Mouse (Mus musculus): Measurements from ENCODE around the gene Slc30a1. TPM values are rescaled to one million over a fixed set of nuclear protein-coding genes. Genes with fewer than 3 reads are reported as not detected.

The Slc30a1 gene
- polyA plus RNA-seq, 1 experiment from 2014 or later, result 2.1 TPM

DNA sequence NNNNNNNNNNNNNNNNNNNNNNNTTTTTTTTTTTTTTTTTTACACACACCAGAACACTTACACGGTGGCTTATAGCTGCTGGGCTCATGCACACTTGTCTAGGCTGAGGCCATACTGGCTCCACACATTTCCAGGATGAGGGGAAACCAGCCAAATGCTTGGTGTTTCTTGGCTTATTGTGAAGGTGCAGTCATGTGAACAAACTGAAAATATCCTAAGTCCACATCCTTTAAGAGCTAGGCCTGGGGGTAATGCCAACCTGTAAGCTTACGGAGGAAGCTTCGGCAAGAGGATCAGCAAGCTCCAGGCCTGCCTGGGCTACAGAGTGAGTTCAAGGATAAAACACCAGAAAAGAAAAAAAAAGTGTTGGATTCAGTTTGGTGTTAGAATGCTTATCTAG, 50.8 kb downstream of the Slc30a1 start:
- no peaks in the 10 kb centered on the region for H3K27me3 ChIP-seq (ENCODE audit: control insufficient read depth, insufficient read depth, low read length)
- no peak overlapping the region for H3K9ac ChIP-seq (replicated peaks; ENCODE audit: low read depth, low read length)
- H3K4me3 ChIP-seq (ENCODE audit: low read depth, low read length), result no peak overlapping the region
- ATAC-seq (ENCODE audit: low read depth), result no peak
- H3K4me2 ChIP-seq (ENCODE audit: low read depth, low read length), result no peak overlapping the region
- no peaks in the 10 kb centered on the region for H3K36me3 ChIP-seq (ENCODE audit: control insufficient read depth, insufficient read depth, low read length)
- no peaks in the 10 kb centered on the region for H3K9me3 ChIP-seq (ENCODE audit: control insufficient read depth, low read length)
- no peak overlapping the region for H3K27ac ChIP-seq (ENCODE audit: low read depth, low read length)
- WGBS, result 94% methylated on average over 3 of the region's 3 CpGs
- no peaks in the 10 kb centered on the region for H3K4me1 ChIP-seq (ENCODE audit: control insufficient read depth, insufficient read depth, low read length)

DNA sequence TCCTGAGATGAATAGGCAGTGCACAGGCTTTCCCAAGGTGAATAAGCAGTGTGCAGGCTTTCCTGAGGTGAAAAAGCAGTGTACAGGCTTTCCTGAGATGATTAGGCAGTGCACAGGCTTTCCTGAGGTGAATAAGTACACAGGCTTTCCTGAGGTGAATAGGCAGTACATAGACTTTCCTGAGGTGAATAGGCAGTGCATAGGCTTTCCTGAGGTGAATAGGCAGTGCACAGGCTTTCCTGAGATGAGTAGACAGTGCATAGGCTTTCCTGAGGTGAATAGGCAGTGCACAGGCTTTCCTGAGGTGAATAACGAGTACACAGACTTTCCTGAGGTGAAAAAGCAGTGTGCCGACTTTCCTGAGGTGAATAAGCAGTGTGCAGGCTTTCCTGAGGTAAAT, 54.4 kb downstream of the Slc30a1 start:
- H3K4me1 ChIP-seq (ENCODE audit: control insufficient read depth, insufficient read depth, low read length), result no peaks in the 10 kb centered on the region
- H3K4me3 ChIP-seq (ENCODE audit: low read depth, low read length), result no peak overlapping the region
- H3K9ac ChIP-seq (replicated peaks; ENCODE audit: low read depth, low read length), result no peak overlapping the region
- H3K27ac ChIP-seq (ENCODE audit: low read depth, low read length), result no peak overlapping the region
- H3K36me3 ChIP-seq (ENCODE audit: control insufficient read depth, insufficient read depth, low read length), result no peaks in the 10 kb centered on the region
- no peak overlapping the region for H3K4me2 ChIP-seq (ENCODE audit: low read depth, low read length)
- no peak for ATAC-seq (ENCODE audit: low read depth)
- WGBS, result 68% methylated on average over 2 of the region's 2 CpGs
- H3K9me3 ChIP-seq (ENCODE audit: control insufficient read depth, low read length), result no peaks in the 10 kb centered on the region
- no peaks in the 10 kb centered on the region for H3K27me3 ChIP-seq (ENCODE audit: control insufficient read depth, insufficient read depth, low read length)

Other genes starting within 250 kb of the Slc30a1 start
- gene Lpgat1, start 188.9 kb upstream of the Slc30a1 start, polyA plus RNA-seq (2014; fragmentation: Nextera tagmentation; extraction: Ambion mirVana), result 44.3 and 50.4 TPM in 2 replicates
- 1.8 and 3.3 TPM in 2 replicates for gene Nek2, start 85.3 kb upstream of the Slc30a1 start, polyA plus RNA-seq (2014; fragmentation: Nextera tagmentation; extraction: Ambion mirVana)
- gene Rd3, start 70.6 kb downstream of the Slc30a1 start, polyA plus RNA-seq (2014; fragmentation: Nextera tagmentation; extraction: Ambion mirVana), result 1.1 and 1.8 TPM in 2 replicates
- gene Traf5, start 185.8 kb downstream of the Slc30a1 start, polyA plus RNA-seq (2014; fragmentation: Nextera tagmentation; extraction: Ambion mirVana), result 1.7 and 2.3 TPM in 2 replicates
- gene Rcor3, start 231.3 kb downstream of the Slc30a1 start, polyA plus RNA-seq (2014; fragmentation: Nextera tagmentation; extraction: Ambion mirVana), result 47.2 and 55.7 TPM in 2 replicates

All from neural tube, embryonic 14.5 days (tissue).